Mouse (Mus musculus): ENCODE measurements around the gene P2ry4. TPM values are rescaled to one million over a fixed set of nuclear protein-coding genes. Genes with fewer than 3 reads are reported as not detected.

P2ry4 gene
- total RNA-seq (2012; rRNA removed), result 0.05 TPM in 1 of 2 replicates, not detected in the other

DNA sequence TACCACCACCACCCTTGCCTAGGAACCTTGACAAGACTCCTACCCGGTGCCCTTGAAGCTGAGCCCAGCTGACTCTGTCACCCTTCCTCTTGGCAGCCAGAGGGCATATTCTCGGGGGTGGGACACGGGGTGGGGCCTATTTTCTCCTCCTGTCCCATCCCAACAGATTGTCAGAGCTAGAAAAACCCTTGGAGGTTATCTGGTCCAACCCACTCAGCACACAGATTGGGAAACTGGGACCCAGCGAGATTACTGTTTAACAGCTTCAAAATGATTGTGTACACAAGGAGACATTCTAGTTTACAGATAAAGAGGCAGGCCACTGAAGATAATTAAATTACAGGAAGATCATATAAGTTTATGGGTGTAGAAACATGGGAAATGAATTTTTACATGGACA, at the start of gene P2ry4:
Gene P2ry4, minus strand, starts transcription at position 79 of the 400 bp plus-strand sequence.
- TF ChIP-seq HCFC1 (IDR thresholded peaks at IDR 0.05; ENCODE audit: borderline replicate concordance, insufficient read depth, low read length), result no peak
- no peak for TF ChIP-seq ZNF384 (IDR thresholded peaks at IDR 0.05; ENCODE audit: low read depth, low read length)
- TF ChIP-seq CHD2 (IDR thresholded peaks at IDR 0.05; ENCODE audit: low read depth, low read length), result no peak
- no peak for TF ChIP-seq MAFK (IDR thresholded peaks at IDR 0.05; ENCODE audit: insufficient read depth, low read depth, low read length)
- no peak for TF ChIP-seq ZC3H11A (IDR thresholded peaks at IDR 0.05; ENCODE audit: borderline replicate concordance, low read depth, low read length)
- in situ Hi-C loops (cut with MboI; ENCODE audit: low sequenced_read_pairs in 2 of 2, unreplicated experiment in 2 of 2), result no loop called here

DNA sequence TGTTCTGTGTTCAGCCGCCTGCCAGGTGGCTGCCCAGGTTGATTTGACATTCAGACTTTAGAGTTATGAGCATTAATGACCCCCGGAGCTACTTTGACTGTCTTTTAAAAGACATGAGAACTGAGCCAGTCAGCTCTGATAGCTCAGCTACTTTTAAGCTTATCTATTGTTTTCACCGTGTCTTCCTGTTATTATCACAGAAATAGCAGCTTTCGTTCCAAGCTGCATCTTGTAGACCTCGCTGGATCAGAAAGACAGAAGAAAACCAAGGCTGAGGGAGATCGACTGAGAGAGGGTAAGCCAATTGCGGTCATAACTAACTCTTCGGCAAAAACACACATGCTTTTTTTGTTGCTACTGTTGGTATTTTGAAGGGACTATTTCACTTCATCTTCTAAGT, 43.8 kb upstream of the P2ry4 start:
- no peak overlapping the region for H3K4me3 ChIP-seq (ENCODE audit: insufficient read depth in 1 of 2, low read depth in 1 of 2, low read length in 2 of 2, poor library complexity in 1 of 2, severe bottlenecking in 1 of 2)
- in situ Hi-C loops (cut with MboI; ENCODE audit: low sequenced_read_pairs in 2 of 2, unreplicated experiment in 2 of 2), result no loop called here

More for the DNA sequence above, at the start of gene P2ry4:
- Histone ChIP-seq H3K36me3 (ENCODE audit: control insufficient read depth, insufficient read depth, low read length, poor library complexity, severe bottlenecking) (no peaks in the 10 kb centered on the region), H3K9me3 (ENCODE audit: control insufficient read depth, insufficient read depth, low read depth, low read length) (no peaks in the 10 kb centered on the region), H3K4me1 (ENCODE audit: control insufficient read depth in 2 of 2, insufficient read depth in 2 of 2, low read length in 2 of 2, poor library complexity in 1 of 2) (no peaks in the 10 kb centered on the region), H3K9ac (ENCODE audit: insufficient read depth, low read depth, low read length, poor library complexity, severe bottlenecking) (no peak within 1 kb of the TSS), H3K4me3 (ENCODE audit: insufficient read depth in 1 of 2, low read depth in 1 of 2, low read length in 2 of 2, poor library complexity in 1 of 2, severe bottlenecking in 1 of 2) (no peak within 1 kb of the TSS), H3K27ac (ENCODE audit: insufficient read depth, low read depth, low read length, poor library complexity, severe bottlenecking) (no peak within 1 kb of the TSS)
- DNase-seq (ENCODE audit: low read depth, low spot score), result no peak

DNA sequence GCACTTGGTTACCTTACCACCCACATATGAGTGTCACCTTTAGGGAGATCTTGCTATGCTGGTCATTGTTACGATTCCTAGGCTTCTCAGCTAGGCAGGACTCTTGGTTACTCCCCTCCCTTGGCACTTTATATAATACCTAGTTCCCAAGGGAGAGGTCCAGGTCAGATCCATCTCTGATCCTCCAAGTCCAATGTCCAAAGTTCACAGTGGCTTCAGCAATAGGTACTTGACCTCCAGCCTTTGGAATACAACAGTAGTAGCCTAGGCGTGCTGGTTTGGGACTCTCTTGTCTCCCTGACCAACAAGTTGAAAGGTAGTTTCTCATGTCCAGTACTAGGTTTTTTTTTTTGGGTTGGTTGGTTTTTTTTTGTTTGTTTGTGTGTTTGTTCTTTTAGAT, 34.4 kb upstream of the P2ry4 start:
- H3K9ac ChIP-seq (ENCODE audit: insufficient read depth, low read depth, low read length, poor library complexity, severe bottlenecking), result no peak overlapping the region
- no peak overlapping the region for H3K27ac ChIP-seq (ENCODE audit: insufficient read depth, low read depth, low read length, poor library complexity, severe bottlenecking)
- H3K9me3 ChIP-seq (ENCODE audit: control insufficient read depth, insufficient read depth, low read depth, low read length), result no peaks in the 10 kb centered on the region
- TF ChIP-seq HCFC1 (IDR thresholded peaks at IDR 0.05; ENCODE audit: borderline replicate concordance, insufficient read depth, low read length) (no peak), CHD2 (IDR thresholded peaks at IDR 0.05; ENCODE audit: low read depth, low read length) (no peak), MAFK (IDR thresholded peaks at IDR 0.05; ENCODE audit: insufficient read depth, low read depth, low read length) (no peak), ZC3H11A (IDR thresholded peaks at IDR 0.05; ENCODE audit: borderline replicate concordance, low read depth, low read length) (no peak), ZNF384 (IDR thresholded peaks at IDR 0.05; ENCODE audit: low read depth, low read length) (no peak)
- no peaks in the 10 kb centered on the region; a peak in 1 of 4 replicates for H3K4me1 ChIP-seq (ENCODE audit: control insufficient read depth in 2 of 2, insufficient read depth in 2 of 2, low read length in 2 of 2, poor library complexity in 1 of 2)
- in situ Hi-C loops (cut with MboI; ENCODE audit: low sequenced_read_pairs in 2 of 2, unreplicated experiment in 2 of 2), result no loop called here
- no peaks in the 10 kb centered on the region for H3K36me3 ChIP-seq (ENCODE audit: control insufficient read depth, insufficient read depth, low read length, poor library complexity, severe bottlenecking)
- no peak for DNase-seq (ENCODE audit: low read depth, low spot score)
- H3K4me3 ChIP-seq (ENCODE audit: insufficient read depth in 1 of 2, low read depth in 1 of 2, low read length in 2 of 2, poor library complexity in 1 of 2, severe bottlenecking in 1 of 2), result no peak overlapping the region

More for the DNA sequence above, 43.8 kb upstream of the P2ry4 start:
- H3K4me1 ChIP-seq (ENCODE audit: control insufficient read depth in 2 of 2, insufficient read depth in 2 of 2, low read length in 2 of 2, poor library complexity in 1 of 2), result no peaks in the 10 kb centered on the region
- DNase-seq (ENCODE audit: low read depth, low spot score), result no peak
- peaks cover 7% of the 10 kb centered on the region; the same call in 1 of the 2 replicates for H3K36me3 ChIP-seq (ENCODE audit: control insufficient read depth, insufficient read depth, low read length, poor library complexity, severe bottlenecking)
- H3K9ac ChIP-seq (ENCODE audit: insufficient read depth, low read depth, low read length, poor library complexity, severe bottlenecking), result no peak overlapping the region
- H3K27ac ChIP-seq (ENCODE audit: insufficient read depth, low read depth, low read length, poor library complexity, severe bottlenecking), result no peak overlapping the region
- H3K9me3 ChIP-seq (ENCODE audit: control insufficient read depth, insufficient read depth, low read depth, low read length), result no peaks in the 10 kb centered on the region
- TF ChIP-seq ZC3H11A (IDR thresholded peaks at IDR 0.05; ENCODE audit: borderline replicate concordance, low read depth, low read length), result no peak
- TF ChIP-seq ZNF384 (IDR thresholded peaks at IDR 0.05; ENCODE audit: low read depth, low read length), result no peak
- TF ChIP-seq MAFK (IDR thresholded peaks at IDR 0.05; ENCODE audit: insufficient read depth, low read depth, low read length), result no peak
- no peak for TF ChIP-seq CHD2 (IDR thresholded peaks at IDR 0.05; ENCODE audit: low read depth, low read length)
- TF ChIP-seq HCFC1 (IDR thresholded peaks at IDR 0.05; ENCODE audit: borderline replicate concordance, insufficient read depth, low read length), result no peak

DNA sequence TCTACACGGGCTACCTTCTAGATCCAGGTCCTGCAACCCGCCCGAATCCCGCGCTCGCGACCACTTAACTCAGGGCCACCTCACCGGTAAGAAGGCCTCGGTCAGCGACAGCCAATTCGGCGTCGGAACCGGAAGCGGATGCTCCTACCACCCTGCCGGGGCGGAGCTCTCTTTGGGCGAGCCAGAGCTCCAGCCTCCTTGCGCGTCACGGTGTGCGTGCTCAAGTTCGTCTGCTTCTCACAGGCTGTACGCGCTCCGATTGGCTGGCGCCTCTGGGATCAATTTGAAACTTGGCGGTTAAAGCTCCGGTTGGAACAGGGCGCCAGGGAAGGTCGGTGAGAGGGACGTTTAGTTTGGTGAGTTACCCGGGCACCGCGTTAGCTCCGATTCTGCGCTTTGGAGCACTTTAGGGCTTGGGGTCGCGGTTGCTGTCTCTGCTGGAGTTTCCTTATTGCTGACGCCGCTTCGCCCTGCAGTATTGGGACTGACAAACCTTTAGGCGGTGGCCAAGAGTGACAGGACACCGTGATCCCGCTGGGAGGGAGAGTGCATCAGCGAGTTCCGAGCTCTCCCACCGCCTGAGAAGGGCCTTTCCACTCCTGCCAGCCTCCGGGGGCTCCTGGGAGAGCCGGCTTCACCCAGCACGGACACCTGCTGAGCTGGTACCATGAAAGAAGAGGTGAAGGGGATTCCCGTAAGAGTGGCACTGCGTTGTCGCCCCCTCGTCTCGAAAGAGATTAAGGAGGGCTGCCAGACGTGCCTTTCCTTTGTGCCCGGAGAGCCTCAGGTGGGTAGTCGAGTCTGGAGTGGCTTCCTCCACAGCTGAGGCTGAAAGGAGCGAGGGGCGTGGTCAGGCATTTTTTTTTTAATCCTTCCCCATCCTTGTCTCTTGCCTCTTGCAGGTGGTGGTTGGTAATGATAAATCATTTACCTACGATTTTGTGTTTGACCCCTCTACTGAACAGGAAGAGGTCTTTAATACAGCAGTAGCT, 31.4 kb upstream of the P2ry4 start, which contains the start of gene Pdzd11:
Gene Pdzd11, minus strand, starts transcription at position 767 of the 992 bp plus-strand sequence.
- no peaks in the 10 kb centered on the region; a peak in 1 of 4 replicates for H3K4me1 ChIP-seq (ENCODE audit: control insufficient read depth in 2 of 2, insufficient read depth in 2 of 2, low read length in 2 of 2, poor library complexity in 1 of 2)
- peak within 1 kb of the TSS; percentile 88 for H3K27ac ChIP-seq (ENCODE audit: insufficient read depth, low read depth, low read length, poor library complexity, severe bottlenecking)
- TF ChIP-seq HCFC1 (IDR thresholded peaks at IDR 0.05; ENCODE audit: borderline replicate concordance, insufficient read depth, low read length) (no peak), ZNF384 (IDR thresholded peaks at IDR 0.05; ENCODE audit: low read depth, low read length) (peak; percentile 24; the same call in 1 of the 2 replicates), MAFK (IDR thresholded peaks at IDR 0.05; ENCODE audit: insufficient read depth, low read depth, low read length) (no peak), CHD2 (IDR thresholded peaks at IDR 0.05; ENCODE audit: low read depth, low read length) (no peak), ZC3H11A (IDR thresholded peaks at IDR 0.05; ENCODE audit: borderline replicate concordance, low read depth, low read length) (no peak)
- H3K4me3 ChIP-seq (ENCODE audit: insufficient read depth in 1 of 2, low read depth in 1 of 2, low read length in 2 of 2, poor library complexity in 1 of 2, severe bottlenecking in 1 of 2), result peak within 1 kb of the TSS; percentile 91
- in situ Hi-C loops (cut with MboI; ENCODE audit: low sequenced_read_pairs in 2 of 2, unreplicated experiment in 2 of 2), result no loop called here
- peak within 1 kb of the TSS; percentile 93 for H3K9ac ChIP-seq (ENCODE audit: insufficient read depth, low read depth, low read length, poor library complexity, severe bottlenecking)
- no peaks in the 10 kb centered on the region for H3K9me3 ChIP-seq (ENCODE audit: control insufficient read depth, insufficient read depth, low read depth, low read length)
- DNase-seq (ENCODE audit: low read depth, low spot score), result peak; percentile 77
- H3K36me3 ChIP-seq (ENCODE audit: control insufficient read depth, insufficient read depth, low read length, poor library complexity, severe bottlenecking), result peaks cover 2% of the 10 kb centered on the region; the same call in 1 of the 2 replicates

All from ES-E14 (cell line).